Mouse (Mus musculus): Measurements from ENCODE around the gene Tm9sf4.

The Tm9sf4 gene

GRCm38 (mm10) chr2:153157270-153157669 lies 3.8 kb upstream of the Tm9sf4 start:
- DNase-seq (ENCODE audit: low read depth, low spot score), result no peak

- no peak for DNase-seq (ENCODE audit: low read depth, low spot score)
These were observed 970 bp upstream of the Tm9sf4 start for GRCm38 (mm10) chr2:153160133-153160532.

GRCm38 (mm10) chr2:153161684-153162080 lies 579 bp downstream of the Tm9sf4 start:
- no peak for DNase-seq (ENCODE audit: low read depth, low spot score)

- no peak for DNase-seq (ENCODE audit: low read depth, low spot score)
These were observed 6.0 kb downstream of the Tm9sf4 start for GRCm38 (mm10) chr2:153167136-153167535.

GRCm38 (mm10) chr2:153168134-153168820 lies 7.2 kb downstream of the Tm9sf4 start:
- peak; percentile 70 for DNase-seq (ENCODE audit: low read depth, low spot score)

- no peak for DNase-seq (ENCODE audit: low read depth, low spot score)
These were observed 9.6 kb downstream of the Tm9sf4 start for GRCm38 (mm10) chr2:153170490-153171224.

GRCm38 (mm10) chr2:153171966-153172365 lies 10.9 kb downstream of the Tm9sf4 start:
- no peak for DNase-seq (ENCODE audit: low read depth, low spot score)

- DNase-seq (ENCODE audit: low read depth, low spot score), result no peak
These were observed 15.0 kb downstream of the Tm9sf4 start for GRCm38 (mm10) chr2:153175995-153176570.

- peak; percentile 41 for DNase-seq (ENCODE audit: low read depth, low spot score)
These were observed 16.1 kb downstream of the Tm9sf4 start for GRCm38 (mm10) chr2:153177188-153177587.

GRCm38 (mm10) chr2:153179126-153179860 lies 18.2 kb downstream of the Tm9sf4 start:
- peak; percentile 56 for DNase-seq (ENCODE audit: low read depth, low spot score)

- peak; percentile 90 for DNase-seq (ENCODE audit: low read depth, low spot score)
These were observed 18.9 kb downstream of the Tm9sf4 start for GRCm38 (mm10) chr2:153179961-153180360.

GRCm38 (mm10) chr2:153186176-153186591 lies 25.1 kb downstream of the Tm9sf4 start:
- peak; percentile 40 for DNase-seq (ENCODE audit: low read depth, low spot score)

- no peak for DNase-seq (ENCODE audit: low read depth, low spot score)
These were observed 26.7 kb downstream of the Tm9sf4 start for GRCm38 (mm10) chr2:153187848-153188247.

GRCm38 (mm10) chr2:153191242-153191641 lies 30.1 kb downstream of the Tm9sf4 start:
- no peak for DNase-seq (ENCODE audit: low read depth, low spot score)

GRCm38 (mm10) chr2:153194255-153194654 lies 33.2 kb downstream of the Tm9sf4 start:
- DNase-seq (ENCODE audit: low read depth, low spot score), result no peak

- DNase-seq (ENCODE audit: low read depth, low spot score), result peak; percentile 29
These were observed 37.4 kb downstream of the Tm9sf4 start for GRCm38 (mm10) chr2:153198485-153198884.

- no peak for DNase-seq (ENCODE audit: low read depth, low spot score)
These were observed 38.0 kb downstream of the Tm9sf4 start for GRCm38 (mm10) chr2:153199114-153199513.

- no peak for DNase-seq (ENCODE audit: low read depth, low spot score)
These were observed 41.7 kb downstream of the Tm9sf4 start for GRCm38 (mm10) chr2:153202766-153203165.

- no peak for DNase-seq (ENCODE audit: low read depth, low spot score)
These were observed 47.0 kb downstream of the Tm9sf4 start for GRCm38 (mm10) chr2:153208149-153208548.

GRCm38 (mm10) chr2:153209286-153209685 lies 48.2 kb downstream of the Tm9sf4 start:
- DNase-seq (ENCODE audit: low read depth, low spot score), result no peak

GRCm38 (mm10) chr2:153211451-153211850 lies 50.3 kb downstream of the Tm9sf4 start:
- no peak for DNase-seq (ENCODE audit: low read depth, low spot score)

GRCm38 (mm10) chr2:153213351-153213750 lies 52.2 kb downstream of the Tm9sf4 start:
- no peak for DNase-seq (ENCODE audit: low read depth, low spot score)

Data from 3T3-L1 (cell line).